Mouse (Mus musculus): ENCODE data around the gene 1700001K19Rik. TPM values are rescaled to one million over a fixed set of nuclear protein-coding genes. Genes with fewer than 3 reads are reported as not detected.
A peak's percentile ranks its signal among the peaks of the same experiment; 100 is the strongest.
"Not testable (repeated sequence)": the region's sequence is repeated elsewhere in the genome, so short reads cannot be mapped to it uniquely, and the experiment has no call there.

Gene 1700001K19Rik
- polyA plus RNA-seq, 1 experiment from 2014 or later = not detected

DNA sequence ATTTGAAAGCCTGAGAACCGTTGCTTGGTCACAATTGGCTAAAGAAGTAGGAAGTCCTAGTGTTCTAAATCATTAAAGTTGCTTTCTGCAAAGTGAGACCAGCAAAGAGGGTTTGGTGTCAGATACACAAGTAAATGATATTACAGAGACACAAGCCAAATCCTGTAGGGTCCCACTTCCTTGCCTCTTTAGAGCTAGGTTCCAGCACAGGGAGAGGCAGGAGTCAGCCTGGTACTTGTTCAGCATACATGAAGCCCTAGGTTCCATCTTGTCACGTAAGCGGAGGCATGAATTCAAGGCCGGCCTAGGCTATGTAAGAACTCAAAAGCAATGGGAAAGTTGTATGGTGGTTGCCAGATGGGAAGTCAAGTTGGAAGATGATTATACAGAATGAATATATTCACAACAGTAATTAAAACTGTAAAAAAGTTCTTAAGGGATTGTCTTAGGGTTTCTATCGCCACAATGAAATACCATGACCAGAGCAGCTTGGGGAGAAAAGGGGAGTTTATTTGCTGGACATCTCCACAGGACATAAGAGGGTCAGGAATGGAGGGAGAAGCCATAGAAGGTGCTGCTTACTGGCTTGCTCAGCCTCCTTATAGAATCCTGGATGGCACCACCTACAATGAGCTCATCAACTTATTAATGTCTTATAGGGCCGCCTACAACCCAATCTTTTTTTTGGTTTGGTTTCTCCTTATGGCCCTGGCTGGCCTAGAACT is 7.7 kb upstream of the 1700001K19Rik start:
- Histone ChIP-seq H3K27ac (no peak overlapping the region), H3K27me3 (no peaks in the 10 kb centered on the region), H3K36me3 (replicated peaks) (peaks cover 82% of the 10 kb centered on the region), H3K9ac (no peak overlapping the region), H3K4me1 (peaks cover 14% of the 10 kb centered on the region), H3K4me2 (no peak overlapping the region), H3K9me3 (no peaks in the 10 kb centered on the region), H3K4me3 (replicated peaks) (no peak overlapping the region)
- ATAC-seq (ENCODE audit: low FRiP score) = no peak
- WGBS = 84% methylated on average over 6 of the region's 6 CpGs

- peaks cover 73% of the 10 kb centered on the region for H3K36me3 ChIP-seq (replicated peaks)
- not testable (repeated sequence) for ATAC-seq (ENCODE audit: low FRiP score); H3K9ac ChIP-seq; H3K9me3 ChIP-seq; H3K4me1 ChIP-seq; H3K27me3 ChIP-seq; H3K4me2 ChIP-seq; H3K4me3 ChIP-seq (replicated peaks); H3K27ac ChIP-seq
- WGBS = 97% methylated on average over 3 of the region's 3 CpGs
Measured at GRCm38 (mm10) chr12:110688921-110689320, 6.5 kb upstream of the 1700001K19Rik start.

DNA sequence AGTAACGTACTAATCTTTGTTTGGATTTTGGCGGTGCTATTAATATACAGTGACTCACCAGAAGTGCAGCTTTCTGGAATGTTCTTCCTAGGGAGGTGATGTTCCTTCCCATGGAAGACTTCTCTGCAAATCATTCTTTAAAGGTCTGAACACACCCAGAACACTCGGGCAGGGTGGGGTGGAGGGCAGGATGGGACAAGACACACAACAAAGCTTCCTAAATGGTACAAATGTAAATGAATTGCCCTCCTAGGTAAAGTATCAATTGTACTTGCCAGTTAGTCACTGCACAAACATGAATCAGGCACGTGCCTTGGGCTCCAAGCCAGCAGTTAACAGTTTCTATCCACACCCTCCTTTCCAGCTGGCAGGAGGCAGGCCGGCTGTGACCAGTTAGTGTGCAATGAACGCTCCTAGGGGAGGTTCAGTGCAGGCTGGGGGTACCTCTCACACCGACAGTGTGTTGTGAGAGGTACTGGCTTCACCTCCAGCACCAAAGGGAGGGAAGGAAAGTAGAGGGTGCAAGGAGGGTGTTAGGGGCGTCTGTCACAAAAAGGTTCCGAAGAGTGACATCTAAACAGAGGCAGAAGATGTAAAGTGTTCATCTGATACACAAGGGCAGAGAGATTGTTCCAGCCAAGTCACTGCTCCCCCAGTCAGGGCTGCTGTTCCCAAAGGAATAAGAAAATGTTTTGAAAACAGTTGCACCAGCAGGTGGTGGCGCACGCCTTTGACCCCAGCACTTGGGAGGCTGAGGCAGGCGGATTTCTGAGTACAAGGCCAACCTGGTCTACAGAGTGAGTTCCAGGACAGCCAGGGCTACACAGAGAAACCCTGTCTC is 5.7 kb upstream of the 1700001K19Rik start:
- H3K27me3 ChIP-seq = no peaks in the 10 kb centered on the region
- H3K27ac ChIP-seq = 0 out of 2 replicates have a peak overlapping the region, but pooled peaks have one; percentile 25
- no peak overlapping the region for H3K4me2 ChIP-seq
- no peaks in the 10 kb centered on the region for H3K4me1 ChIP-seq
- H3K9me3 ChIP-seq = no peaks in the 10 kb centered on the region
- WGBS = 83% methylated on average over 12 of the region's 12 CpGs
- ATAC-seq (ENCODE audit: low FRiP score) = no peak
- no peak overlapping the region for H3K9ac ChIP-seq
- peaks cover 67% of the 10 kb centered on the region for H3K36me3 ChIP-seq (replicated peaks)
- H3K4me3 ChIP-seq (replicated peaks) = no peak overlapping the region

GRCm38 (mm10) chr12:110683580-110683979 is 1.2 kb upstream of the 1700001K19Rik start:
- Histone ChIP-seq H3K9ac (no peak overlapping the region), H3K9me3 (no peaks in the 10 kb centered on the region), H3K4me1 (no peaks in the 10 kb centered on the region), H3K36me3 (replicated peaks) (peaks cover 31% of the 10 kb centered on the region), H3K4me2 (no peak overlapping the region), H3K27ac (no peak overlapping the region), H3K4me3 (replicated peaks) (no peak overlapping the region), H3K27me3 (no peaks in the 10 kb centered on the region)
- no peak for ATAC-seq (ENCODE audit: low FRiP score)
- WGBS = no CpG with 5 or more reads among the region's 1 CpGs

- Histone ChIP-seq H3K4me3 (replicated peaks) (no peak overlapping the region), H3K36me3 (replicated peaks) (peaks cover 15% of the 10 kb centered on the region), H3K27ac (no peak overlapping the region), H3K4me1 (no peaks in the 10 kb centered on the region), H3K9ac (no peak overlapping the region), H3K9me3 (no peaks in the 10 kb centered on the region), H3K4me2 (no peak overlapping the region), H3K27me3 (no peaks in the 10 kb centered on the region)
- ATAC-seq (ENCODE audit: low FRiP score) = no peak
- WGBS = 57% methylated on average over 3 of the region's 3 CpGs
Measured at GRCm38 (mm10) chr12:110681878-110682277, 541 bp downstream of the 1700001K19Rik start.

DNA sequence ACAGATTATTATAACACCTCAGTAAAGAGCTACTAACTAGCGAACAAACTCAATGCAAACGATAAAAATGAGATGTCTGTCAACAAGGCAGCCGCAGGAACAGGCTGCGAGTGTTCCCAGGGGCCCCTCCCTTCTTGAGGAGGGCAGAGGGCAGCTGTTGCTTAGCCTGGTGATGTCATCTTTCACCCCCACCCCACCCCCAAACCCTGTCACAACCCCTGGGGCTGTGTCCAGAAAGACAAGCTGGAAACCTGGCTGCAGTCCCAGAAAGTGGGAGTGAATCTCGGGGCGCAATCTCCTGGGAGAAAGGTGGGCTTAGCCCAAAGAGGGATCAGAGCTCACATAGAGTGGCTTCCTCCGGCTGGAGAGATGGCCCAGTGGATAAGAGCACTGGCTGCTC is 1.2 kb downstream of the 1700001K19Rik start:
- Histone ChIP-seq H3K9me3 (no peaks in the 10 kb centered on the region), H3K36me3 (replicated peaks) (peaks cover 9% of the 10 kb centered on the region; the same call in 1 of the 2 replicates), H3K4me2 (no peak overlapping the region), H3K4me3 (replicated peaks) (no peak overlapping the region), H3K27ac (no peak overlapping the region), H3K4me1 (no peaks in the 10 kb centered on the region), H3K27me3 (no peaks in the 10 kb centered on the region), H3K9ac (no peak overlapping the region)
- WGBS = 70% methylated on average over 7 of the region's 7 CpGs
- ATAC-seq (ENCODE audit: low FRiP score) = no peak

- peaks cover 14% of the 10 kb centered on the region for H3K36me3 ChIP-seq (replicated peaks)
- no peaks in the 10 kb centered on the region for H3K27me3 ChIP-seq
- no peaks in the 10 kb centered on the region for H3K9me3 ChIP-seq
- no peak for ATAC-seq (ENCODE audit: low FRiP score)
- no peaks in the 10 kb centered on the region for H3K4me1 ChIP-seq
- no peak overlapping the region for H3K27ac ChIP-seq
- no peak overlapping the region for H3K4me2 ChIP-seq
- H3K4me3 ChIP-seq (replicated peaks) = no peak overlapping the region
- H3K9ac ChIP-seq = no peak overlapping the region
- 48% methylated on average over 5 of the region's 5 CpGs for WGBS
Measured at GRCm38 (mm10) chr12:110674243-110674642, 8.2 kb downstream of the 1700001K19Rik start.

DNA sequence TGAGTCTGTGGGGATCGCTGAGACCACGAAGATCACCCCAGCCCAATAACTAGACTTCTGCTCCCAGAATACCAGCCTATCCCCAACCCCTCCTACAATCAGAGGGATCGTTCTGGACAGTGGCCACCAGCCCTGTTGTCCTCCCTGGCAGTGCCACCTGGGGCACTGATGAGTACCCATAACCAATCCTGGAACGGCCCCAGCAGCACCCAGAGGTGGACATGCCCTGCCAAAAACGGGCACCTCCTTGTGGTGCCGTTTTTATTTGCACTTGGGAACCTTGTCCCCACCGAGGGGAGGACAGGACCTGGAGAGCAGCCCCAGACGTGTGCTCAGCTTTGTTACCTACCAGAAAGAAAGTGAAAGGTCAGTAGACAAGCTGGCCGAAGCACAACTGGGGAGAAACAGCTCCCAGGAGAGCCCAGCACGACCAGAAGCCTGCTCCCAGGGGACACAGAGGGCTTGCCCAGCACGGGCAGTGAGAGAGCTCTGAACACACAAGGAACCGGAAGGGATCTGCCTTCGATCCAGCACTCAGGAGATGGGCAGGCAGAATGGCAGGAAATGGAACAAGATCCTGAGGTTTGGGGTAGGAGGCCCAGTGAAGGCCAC is 14.8 kb downstream of the 1700001K19Rik start:
- Histone ChIP-seq H3K27ac (no peak overlapping the region), H3K4me3 (replicated peaks) (no peak overlapping the region), H3K4me2 (no peak overlapping the region), H3K36me3 (replicated peaks) (peaks cover 81% of the 10 kb centered on the region), H3K27me3 (no peaks in the 10 kb centered on the region), H3K4me1 (no peaks in the 10 kb centered on the region), H3K9me3 (no peaks in the 10 kb centered on the region), H3K9ac (no peak overlapping the region)
- no peak for ATAC-seq (ENCODE audit: low FRiP score)
- WGBS = 88% methylated on average over 13 of the region's 13 CpGs

DNA sequence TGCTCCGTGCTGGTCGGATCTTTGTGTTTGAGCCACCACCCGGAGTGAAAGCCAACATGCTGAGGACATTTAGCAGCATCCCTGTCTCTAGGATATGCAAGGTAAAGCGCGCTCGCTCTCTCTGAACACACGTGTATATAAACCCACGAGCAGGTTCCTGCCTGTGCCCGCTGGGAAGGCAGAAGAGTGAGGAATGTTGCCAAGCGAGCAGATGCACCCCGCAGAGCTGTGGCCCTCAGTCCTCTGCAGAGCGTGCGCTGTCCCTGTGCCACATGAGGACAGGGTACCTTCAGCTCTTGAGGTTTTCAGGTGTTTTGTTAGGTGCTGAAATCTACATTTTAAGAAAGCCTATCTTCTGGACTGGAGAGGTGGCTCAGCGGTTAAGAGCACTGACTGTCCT is 20.7 kb downstream of the 1700001K19Rik start:
- Histone ChIP-seq H3K4me3 (replicated peaks) (no peak overlapping the region), H3K9ac (no peak overlapping the region), H3K4me1 (no peaks in the 10 kb centered on the region), H3K36me3 (replicated peaks) (peaks cover 99% of the 10 kb centered on the region), H3K4me2 (no peak overlapping the region), H3K27ac (no peak overlapping the region), H3K27me3 (no peaks in the 10 kb centered on the region), H3K9me3 (no peaks in the 10 kb centered on the region)
- WGBS = 95% methylated on average over 14 of the region's 14 CpGs
- no peak for ATAC-seq (ENCODE audit: low FRiP score)

DNA sequence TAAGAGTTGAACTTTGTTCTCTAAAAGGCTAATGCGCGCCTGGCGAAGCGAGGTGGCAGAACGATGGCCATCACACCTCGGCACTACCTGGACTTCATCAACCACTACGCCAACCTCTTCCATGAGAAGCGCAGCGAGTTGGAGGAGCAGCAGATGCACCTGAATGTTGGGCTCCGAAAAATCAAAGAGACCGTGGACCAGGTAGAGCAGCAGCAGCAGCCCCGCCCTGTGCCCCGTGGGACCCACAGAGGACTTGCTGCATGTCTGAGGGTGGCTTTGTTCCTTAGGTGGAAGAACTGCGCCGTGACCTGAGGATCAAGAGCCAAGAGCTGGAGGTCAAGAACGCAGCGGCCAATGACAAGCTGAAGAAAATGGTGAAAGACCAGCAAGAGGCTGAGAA is 31.0 kb downstream of the 1700001K19Rik start:
- H3K4me3 ChIP-seq (replicated peaks) = no peak overlapping the region
- H3K4me2 ChIP-seq = no peak overlapping the region
- H3K27me3 ChIP-seq = no peaks in the 10 kb centered on the region
- 98% methylated on average over 17 of the region's 17 CpGs for WGBS
- H3K9ac ChIP-seq = no peak overlapping the region
- no peaks in the 10 kb centered on the region for H3K9me3 ChIP-seq
- ATAC-seq (ENCODE audit: low FRiP score) = no peak
- H3K4me1 ChIP-seq = no peaks in the 10 kb centered on the region
- no peak overlapping the region for H3K27ac ChIP-seq
- H3K36me3 ChIP-seq (replicated peaks) = peaks cover 96% of the 10 kb centered on the region

- H3K4me1 ChIP-seq = no peaks in the 10 kb centered on the region
- H3K9ac ChIP-seq = no peak overlapping the region
- peaks cover 96% of the 10 kb centered on the region for H3K36me3 ChIP-seq (replicated peaks)
- no peak for ATAC-seq (ENCODE audit: low FRiP score)
- no peaks in the 10 kb centered on the region for H3K27me3 ChIP-seq
- 88% methylated on average over 8 of the region's 8 CpGs for WGBS
- no peak overlapping the region for H3K4me3 ChIP-seq (replicated peaks)
- no peak overlapping the region for H3K4me2 ChIP-seq
- H3K27ac ChIP-seq = no peak overlapping the region
- H3K9me3 ChIP-seq = no peaks in the 10 kb centered on the region
Measured at GRCm38 (mm10) chr12:110650241-110650641, 32.2 kb downstream of the 1700001K19Rik start.

DNA sequence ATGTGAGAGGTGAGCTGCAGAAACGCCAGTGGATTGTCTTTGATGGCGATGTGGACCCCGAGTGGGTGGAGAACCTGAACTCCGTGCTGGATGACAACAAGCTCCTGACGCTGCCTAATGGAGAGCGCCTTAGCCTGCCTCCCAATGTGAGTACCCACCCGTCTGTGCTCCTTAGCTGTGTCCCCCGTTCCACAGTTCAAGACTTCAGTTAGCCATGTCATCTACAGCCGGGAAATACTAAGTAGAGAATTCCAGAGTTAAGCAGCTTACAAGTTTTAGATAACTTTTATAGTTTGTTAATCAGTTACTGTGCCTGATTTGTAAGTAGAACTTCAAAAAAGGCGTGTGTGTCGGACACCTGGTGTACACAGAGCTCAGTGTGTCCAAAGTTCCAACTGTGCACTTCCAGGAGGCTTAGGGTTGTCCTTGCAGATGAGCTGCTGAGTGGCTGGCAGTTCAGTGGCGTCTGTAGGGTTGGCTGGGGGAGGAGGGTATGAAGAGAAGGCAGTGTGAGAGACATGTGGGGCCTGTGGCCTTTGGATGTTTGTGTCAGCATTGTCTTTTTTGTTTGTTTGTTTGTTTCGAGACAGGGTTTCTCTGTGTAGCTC is 44.8 kb downstream of the 1700001K19Rik start:
- Histone ChIP-seq H3K27ac (no peak overlapping the region), H3K9me3 (no peaks in the 10 kb centered on the region), H3K27me3 (no peaks in the 10 kb centered on the region), H3K9ac (no peak overlapping the region), H3K4me2 (no peak overlapping the region), H3K4me1 (no peaks in the 10 kb centered on the region), H3K36me3 (replicated peaks) (peaks cover 100% of the 10 kb centered on the region), H3K4me3 (replicated peaks) (no peak overlapping the region)
- no peak for ATAC-seq (ENCODE audit: low FRiP score)
- WGBS = 93% methylated on average over 13 of the region's 13 CpGs

Measured in forebrain, embryonic 12.5 days (tissue).